Mouse (Mus musculus): ENCODE measurements around the gene Mdm2. TPM values are rescaled to one million over a fixed set of nuclear protein-coding genes. Genes with fewer than 3 reads are reported as not detected.
A peak's percentile ranks its signal among the peaks of the same experiment; 100 is the strongest.

Gene Mdm2
- polyA plus RNA-seq, 1 experiment = 39.2 TPM

GRCm38 (mm10) chr10:117731244-117732101, 20.9 kb upstream of the Mdm2 start:
- no peak for TF ChIP-seq POLR2A (IDR thresholded peaks at IDR 0.05; ENCODE audit: low read depth, low read length)
- peak; percentile 81; the same call in 1 of the 2 replicates for TF ChIP-seq CTCF (IDR thresholded peaks at IDR 0.05; ENCODE audit: extremely low read depth, insufficient read length, insufficient replicate concordance, low read depth, low read length)
- Histone ChIP-seq H3K27me3 (ENCODE audit: control insufficient read depth, insufficient read depth, low read length) (no peaks in the 10 kb centered on the region), H3K4me1 (ENCODE audit: control insufficient read depth, insufficient read depth, insufficient read length, low read length) (peaks cover 5% of the 10 kb centered on the region; the same call in 1 of the 2 replicates), H3K36me3 (ENCODE audit: control insufficient read depth, insufficient read depth, low read length) (no peaks in the 10 kb centered on the region), H3K27ac (ENCODE audit: insufficient read depth, low read depth, low read length) (no peak overlapping the region), H3K4me3 (ENCODE audit: low read depth, low read length) (no peak overlapping the region)
- WGBS = 33% methylated on average over 15 of the region's 15 CpGs

- Histone ChIP-seq H3K4me3 (ENCODE audit: low read depth, low read length) (no peak overlapping the region), H3K4me1 (ENCODE audit: control insufficient read depth, insufficient read depth, insufficient read length, low read length) (peaks cover 3% of the 10 kb centered on the region; the same call in 1 of the 2 replicates), H3K27me3 (ENCODE audit: control insufficient read depth, insufficient read depth, low read length) (no peaks in the 10 kb centered on the region), H3K27ac (ENCODE audit: insufficient read depth, low read depth, low read length) (no peak overlapping the region), H3K36me3 (ENCODE audit: control insufficient read depth, insufficient read depth, low read length) (no peaks in the 10 kb centered on the region)
- TF ChIP-seq POLR2A (IDR thresholded peaks at IDR 0.05; ENCODE audit: low read depth, low read length) = no peak
- no peak for TF ChIP-seq CTCF (IDR thresholded peaks at IDR 0.05; ENCODE audit: extremely low read depth, insufficient read length, insufficient replicate concordance, low read depth, low read length)
- WGBS = 90% methylated on average over 12 of the region's 12 CpGs
These were observed 20.2 kb upstream of the Mdm2 start for GRCm38 (mm10) chr10:117730637-117731203.

DNA sequence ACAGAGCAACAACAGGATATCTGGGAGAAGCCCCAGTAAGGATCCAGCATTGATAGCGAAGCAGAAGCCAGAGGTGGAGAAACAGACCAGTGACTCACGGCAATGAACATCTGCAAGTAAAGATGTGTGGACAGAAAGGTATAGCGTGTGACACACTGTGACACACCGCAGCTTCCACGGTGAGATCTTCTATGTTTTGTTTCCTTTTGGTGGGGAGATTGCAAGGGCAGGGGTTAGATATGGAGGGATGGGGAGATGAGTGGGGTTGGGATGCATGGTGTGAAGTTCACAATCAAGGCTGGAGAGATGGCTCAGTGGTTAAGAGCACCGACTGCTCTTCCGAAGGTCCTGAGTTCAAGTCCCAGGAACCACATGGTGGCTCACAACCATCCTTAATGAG, 19.6 kb upstream of the Mdm2 start:
- WGBS = 93% methylated on average over 7 of the region's 7 CpGs
- Histone ChIP-seq H3K27me3 (ENCODE audit: control insufficient read depth, insufficient read depth, low read length) (no peaks in the 10 kb centered on the region), H3K27ac (ENCODE audit: insufficient read depth, low read depth, low read length) (no peak overlapping the region), H3K36me3 (ENCODE audit: control insufficient read depth, insufficient read depth, low read length) (no peaks in the 10 kb centered on the region), H3K4me3 (ENCODE audit: low read depth, low read length) (no peak overlapping the region), H3K4me1 (ENCODE audit: control insufficient read depth, insufficient read depth, insufficient read length, low read length) (peaks cover 3% of the 10 kb centered on the region; the same call in 1 of the 2 replicates)
- TF ChIP-seq POLR2A (IDR thresholded peaks at IDR 0.05; ENCODE audit: low read depth, low read length) (no peak), CTCF (IDR thresholded peaks at IDR 0.05; ENCODE audit: extremely low read depth, insufficient read length, insufficient replicate concordance, low read depth, low read length) (no peak)

GRCm38 (mm10) chr10:117729139-117729814, 18.7 kb upstream of the Mdm2 start:
- 57% methylated on average over 11 of the region's 11 CpGs for WGBS
- Histone ChIP-seq H3K4me3 (ENCODE audit: low read depth, low read length) (no peak overlapping the region), H3K36me3 (ENCODE audit: control insufficient read depth, insufficient read depth, low read length) (no peaks in the 10 kb centered on the region), H3K27ac (ENCODE audit: insufficient read depth, low read depth, low read length) (no peak overlapping the region), H3K27me3 (ENCODE audit: control insufficient read depth, insufficient read depth, low read length) (no peaks in the 10 kb centered on the region), H3K4me1 (ENCODE audit: control insufficient read depth, insufficient read depth, insufficient read length, low read length) (peaks cover 3% of the 10 kb centered on the region; the same call in 1 of the 2 replicates)
- TF ChIP-seq CTCF (IDR thresholded peaks at IDR 0.05; ENCODE audit: extremely low read depth, insufficient read length, insufficient replicate concordance, low read depth, low read length) (no peak), POLR2A (IDR thresholded peaks at IDR 0.05; ENCODE audit: low read depth, low read length) (no peak)

DNA sequence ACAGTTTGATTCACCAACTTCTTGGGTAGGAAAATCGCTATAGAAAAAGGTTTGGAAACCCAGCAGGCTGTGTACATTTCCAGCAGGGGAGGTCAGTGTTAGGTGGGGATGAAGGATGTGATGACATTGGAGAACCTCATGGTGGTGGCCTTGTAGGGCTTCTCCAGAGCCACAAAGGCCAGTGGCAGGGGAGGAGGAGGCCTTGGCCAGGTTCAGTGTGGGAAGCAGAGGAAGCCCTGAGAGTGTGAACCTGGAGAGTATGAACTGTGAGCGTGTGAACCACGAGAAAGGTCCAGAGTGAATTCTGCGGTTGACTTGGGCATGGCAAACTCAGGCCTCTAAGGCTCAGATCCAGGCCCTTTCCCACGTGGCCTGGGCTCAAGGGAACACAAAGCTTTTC, 18.0 kb upstream of the Mdm2 start:
- Histone ChIP-seq H3K36me3 (ENCODE audit: control insufficient read depth, insufficient read depth, low read length) (no peaks in the 10 kb centered on the region), H3K27ac (ENCODE audit: insufficient read depth, low read depth, low read length) (no peak overlapping the region), H3K27me3 (ENCODE audit: control insufficient read depth, insufficient read depth, low read length) (no peaks in the 10 kb centered on the region), H3K4me1 (ENCODE audit: control insufficient read depth, insufficient read depth, insufficient read length, low read length) (peaks cover 3% of the 10 kb centered on the region; the same call in 1 of the 2 replicates), H3K4me3 (ENCODE audit: low read depth, low read length) (no peak overlapping the region)
- TF ChIP-seq CTCF (IDR thresholded peaks at IDR 0.05; ENCODE audit: extremely low read depth, insufficient read length, insufficient replicate concordance, low read depth, low read length) (no peak), POLR2A (IDR thresholded peaks at IDR 0.05; ENCODE audit: low read depth, low read length) (no peak)
- 84% methylated on average over 5 of the region's 5 CpGs for WGBS

GRCm38 (mm10) chr10:117727518-117728110, 17.1 kb upstream of the Mdm2 start:
- TF ChIP-seq CTCF (IDR thresholded peaks at IDR 0.05; ENCODE audit: extremely low read depth, insufficient read length, insufficient replicate concordance, low read depth, low read length) (no peak), POLR2A (IDR thresholded peaks at IDR 0.05; ENCODE audit: low read depth, low read length) (no peak)
- Histone ChIP-seq H3K27me3 (ENCODE audit: control insufficient read depth, insufficient read depth, low read length) (no peaks in the 10 kb centered on the region), H3K36me3 (ENCODE audit: control insufficient read depth, insufficient read depth, low read length) (no peaks in the 10 kb centered on the region), H3K4me1 (ENCODE audit: control insufficient read depth, insufficient read depth, insufficient read length, low read length) (peaks cover 3% of the 10 kb centered on the region; the same call in 1 of the 2 replicates), H3K4me3 (ENCODE audit: low read depth, low read length) (no peak overlapping the region), H3K27ac (ENCODE audit: insufficient read depth, low read depth, low read length) (no peak overlapping the region)
- WGBS = 78% methylated on average over 9 of the region's 9 CpGs
